Mouse (Mus musculus) limb, embryonic 12.5 days (tissue): ENCODE data around the gene Nudt9. TPM values are rescaled to one million over a fixed set of nuclear protein-coding genes. Genes with fewer than 3 reads are reported as not detected.

Experiments used
- ATAC-seq: fragments of 200-750 bp; cut with Nextera tagmentation; 2 replicates; pipeline ENCODE4 v1.8.0; 2017; ENCODE audit warnings: low read depth, moderate TSS enrichment; ENCODE audit not compliant: insufficient number of reproducible peaks, insufficient read depth, low FRiP score, low TSS enrichment
- H3K27ac ChIP-seq: fragments of 300-500 bp; sonication (generic); 2 replicates; pipeline ENCODE4 v1.5.1; 2016; ENCODE audit warnings: mild to moderate bottlenecking, moderate library complexity
- H3K27me3 ChIP-seq: fragments of 300-500 bp; sonication (generic); 2 replicates; pipeline ENCODE4 v1.6.1; 2016; ENCODE audit warnings: mild to moderate bottlenecking, moderate library complexity
- H3K36me3 ChIP-seq: fragments of 300-500 bp; sonication (generic); 2 replicates; pipeline ENCODE4 v1.6.1; 2016; ENCODE audit warnings: mild to moderate bottlenecking, moderate library complexity
- H3K4me1 ChIP-seq: fragments of 300-500 bp; sonication (generic); replicated peaks from 2 replicates; pipeline ENCODE4 v1.6.1; 2016
- H3K4me2 ChIP-seq: fragments of 300-500 bp; sonication (generic); 2 replicates; pipeline ENCODE4 v1.6.1; 2016; ENCODE audit warnings: mild to moderate bottlenecking, moderate library complexity
- H3K4me3 ChIP-seq: fragments of 300-500 bp; sonication (generic); replicated peaks from 2 replicates; pipeline ENCODE4 v1.5.1; 2016; ENCODE audit warnings: mild to moderate bottlenecking
- H3K9ac ChIP-seq: fragments of 300-500 bp; sonication (generic); replicated peaks from 2 replicates; pipeline ENCODE4 v1.6.1; 2016; ENCODE audit warnings: mild to moderate bottlenecking, moderate library complexity
- H3K9me3 ChIP-seq: fragments of 300-500 bp; sonication (generic); 2 replicates; pipeline ENCODE4 v1.6.1; 2016; ENCODE audit warnings: mild to moderate bottlenecking, moderate library complexity
- WGBS: fragments of 180-500 bp; shearing (Covaris S2); methylation state at CpG from one replicate; pipeline ENCODE4 v1.1.7; 2016; 5-methylcytosine and 5-hydroxymethylcytosine counted together
- polyA plus RNA-seq: library from polyadenylated mRNA; unstranded; fragments of >200 nt; fragmentation: Nextera tagmentation; extraction: Ambion mirVana; gene quantifications from 2 replicates; pipeline ENCODE4 v1.2.1, GENCODE M21; 2016

The Nudt9 gene
- polyA plus RNA-seq, 1 experiment from 2014 or later = 66.1 TPM

GRCm38 (mm10) chr5:104039154-104039932 lies 6.8 kb upstream of the Nudt9 start:
- H3K27me3 ChIP-seq = no peaks in the 10 kb centered on the region
- H3K27ac ChIP-seq = no peak overlapping the region
- H3K36me3 ChIP-seq = no peaks in the 10 kb centered on the region
- no peak overlapping the region for H3K4me2 ChIP-seq
- 62% methylated on average over 6 of the region's 6 CpGs for WGBS
- H3K9ac ChIP-seq = no peak overlapping the region
- no peak for ATAC-seq
- no peak overlapping the region for H3K4me3 ChIP-seq
- H3K9me3 ChIP-seq = no peaks in the 10 kb centered on the region
- H3K4me1 ChIP-seq = no peaks in the 10 kb centered on the region

- no peaks in the 10 kb centered on the region for H3K36me3 ChIP-seq
- no peaks in the 10 kb centered on the region for H3K9me3 ChIP-seq
- no peaks in the 10 kb centered on the region for H3K27me3 ChIP-seq
- H3K9ac ChIP-seq = no peak overlapping the region
- peaks cover 9% of the 10 kb centered on the region for H3K4me1 ChIP-seq
- H3K27ac ChIP-seq = no peak overlapping the region
- WGBS = 89% methylated on average over 2 of the region's 2 CpGs
- no peak overlapping the region for H3K4me2 ChIP-seq
- no peak for ATAC-seq
- H3K4me3 ChIP-seq = no peak overlapping the region
Observed at GRCm38 (mm10) chr5:104042906-104043305, 3.2 kb upstream of the Nudt9 start.

GRCm38 (mm10) chr5:104043704-104044103 lies 2.4 kb upstream of the Nudt9 start:
- Histone ChIP-seq H3K27me3 (no peaks in the 10 kb centered on the region), H3K4me1 (peaks cover 14% of the 10 kb centered on the region), H3K4me2 (no peak overlapping the region), H3K9ac (no peak overlapping the region), H3K36me3 (no peaks in the 10 kb centered on the region), H3K27ac (no peak overlapping the region), H3K4me3 (no peak overlapping the region), H3K9me3 (no peaks in the 10 kb centered on the region)
- no peak for ATAC-seq
- 58% methylated on average over 2 of the region's 2 CpGs for WGBS

- peak overlapping the region; percentile 86 for H3K9ac ChIP-seq
- peaks cover 20% of the 10 kb centered on the region for H3K36me3 ChIP-seq
- peak overlapping the region; percentile 87 for H3K27ac ChIP-seq
- H3K4me1 ChIP-seq = peaks cover 14% of the 10 kb centered on the region
- ATAC-seq = peak; percentile 12; the same call in 1 of the 2 replicates
- WGBS = 5% methylated on average over 19 of the region's 19 CpGs
- H3K9me3 ChIP-seq = no peaks in the 10 kb centered on the region
- peak overlapping the region; percentile 71 for H3K4me2 ChIP-seq
- peak overlapping the region; percentile 80 for H3K4me3 ChIP-seq
- no peaks in the 10 kb centered on the region for H3K27me3 ChIP-seq
Observed at GRCm38 (mm10) chr5:104047200-104048105, 1.3 kb downstream of the Nudt9 start.

GRCm38 (mm10) chr5:104048139-104048538 lies 2.0 kb downstream of the Nudt9 start:
- no peak overlapping the region; the same call in 1 of the 2 replicates for H3K9ac ChIP-seq
- H3K27ac ChIP-seq = no peak overlapping the region
- H3K36me3 ChIP-seq = peaks cover 24% of the 10 kb centered on the region
- H3K4me2 ChIP-seq = peak overlapping the region; percentile 71
- 49% methylated on average over 4 of the region's 4 CpGs for WGBS
- no peak for ATAC-seq
- H3K27me3 ChIP-seq = no peaks in the 10 kb centered on the region
- H3K9me3 ChIP-seq = no peaks in the 10 kb centered on the region
- H3K4me1 ChIP-seq = peaks cover 14% of the 10 kb centered on the region
- peak overlapping the region; percentile 80; the same call in 1 of the 2 replicates for H3K4me3 ChIP-seq

- no peaks in the 10 kb centered on the region for H3K27me3 ChIP-seq
- peaks cover 4% of the 10 kb centered on the region for H3K4me1 ChIP-seq
- ATAC-seq = no peak
- H3K4me2 ChIP-seq = no peak overlapping the region
- no peak overlapping the region for H3K27ac ChIP-seq
- WGBS = 64% methylated on average over 8 of the region's 8 CpGs
- H3K9ac ChIP-seq = no peak overlapping the region
- H3K4me3 ChIP-seq = no peak overlapping the region
- H3K36me3 ChIP-seq = peaks cover 44% of the 10 kb centered on the region
- H3K9me3 ChIP-seq = no peaks in the 10 kb centered on the region
Observed at GRCm38 (mm10) chr5:104052956-104053355, 6.8 kb downstream of the Nudt9 start.

- H3K4me3 ChIP-seq = no peak overlapping the region
- WGBS = 94% methylated on average over 4 of the region's 4 CpGs
- no peak overlapping the region for H3K27ac ChIP-seq
- peaks cover 64% of the 10 kb centered on the region for H3K36me3 ChIP-seq
- no peaks in the 10 kb centered on the region for H3K27me3 ChIP-seq
- H3K4me2 ChIP-seq = no peak overlapping the region
- no peak for ATAC-seq
- no peaks in the 10 kb centered on the region for H3K9me3 ChIP-seq
- no peak overlapping the region for H3K9ac ChIP-seq
- no peaks in the 10 kb centered on the region for H3K4me1 ChIP-seq
Observed at GRCm38 (mm10) chr5:104054938-104055337, 8.8 kb downstream of the Nudt9 start.

- Histone ChIP-seq H3K4me3 (no peak overlapping the region), H3K27me3 (no peaks in the 10 kb centered on the region), H3K36me3 (peaks cover 69% of the 10 kb centered on the region), H3K27ac (no peak overlapping the region), H3K9me3 (no peaks in the 10 kb centered on the region), H3K4me2 (no peak overlapping the region), H3K4me1 (no peaks in the 10 kb centered on the region), H3K9ac (no peak overlapping the region)
- no peak for ATAC-seq
- WGBS = 82% methylated on average over 4 of the region's 4 CpGs
Observed at GRCm38 (mm10) chr5:104055816-104056215, 9.7 kb downstream of the Nudt9 start.

GRCm38 (mm10) chr5:104056295-104056694 lies 10.2 kb downstream of the Nudt9 start:
- ATAC-seq = no peak

GRCm38 (mm10) chr5:104058021-104058420 lies 11.9 kb downstream of the Nudt9 start:
- peaks cover 70% of the 10 kb centered on the region for H3K36me3 ChIP-seq
- 66% methylated on average over 15 of the region's 15 CpGs for WGBS
- ATAC-seq = no peak

More at GRCm38 (mm10) chr5:104056295-104056694, 10.2 kb downstream of the Nudt9 start:
- no peaks in the 10 kb centered on the region for H3K4me1 ChIP-seq
- H3K9ac ChIP-seq = no peak overlapping the region
- H3K27me3 ChIP-seq = no peaks in the 10 kb centered on the region
- H3K4me2 ChIP-seq = no peak overlapping the region
- no peak overlapping the region for H3K27ac ChIP-seq
- no peak overlapping the region for H3K4me3 ChIP-seq
- peaks cover 69% of the 10 kb centered on the region for H3K36me3 ChIP-seq
- 85% methylated on average over 7 of the region's 7 CpGs for WGBS
- no peaks in the 10 kb centered on the region for H3K9me3 ChIP-seq

GRCm38 (mm10) chr5:104059628-104060027 lies 13.5 kb downstream of the Nudt9 start:
- WGBS = 73% methylated on average over 9 of the region's 9 CpGs
- H3K4me2 ChIP-seq = no peak overlapping the region
- no peak overlapping the region for H3K9ac ChIP-seq
- H3K9me3 ChIP-seq = no peaks in the 10 kb centered on the region
- H3K27me3 ChIP-seq = no peaks in the 10 kb centered on the region
- H3K4me1 ChIP-seq = no peaks in the 10 kb centered on the region
- no peak for ATAC-seq
- no peak overlapping the region for H3K4me3 ChIP-seq
- no peak overlapping the region for H3K27ac ChIP-seq
- H3K36me3 ChIP-seq = peaks cover 79% of the 10 kb centered on the region

More at GRCm38 (mm10) chr5:104058021-104058420, 11.9 kb downstream of the Nudt9 start:
- no peaks in the 10 kb centered on the region for H3K27me3 ChIP-seq
- H3K4me1 ChIP-seq = no peaks in the 10 kb centered on the region
- H3K4me2 ChIP-seq = no peak overlapping the region
- no peaks in the 10 kb centered on the region for H3K9me3 ChIP-seq
- H3K27ac ChIP-seq = no peak overlapping the region
- H3K4me3 ChIP-seq = no peak overlapping the region
- H3K9ac ChIP-seq = no peak overlapping the region
